In genomic region chr1:75749665-75750221, GRCm38 (mm10) we compare ENCODE assay signal across 15 mouse cellular contexts.
DNase-seq lines count a peak whose midpoint lies in the region; ATAC-seq lines count a peak whose summit lies in the region.
"Had no signal": no experiment of that assay in that cellular context is flagged by ENCODE, and none has a peak within 500 bp of the region (broad histone marks: within the 10 kb centered on the region; RNA-seq: fewer than 3 reads in every experiment).

No protein-coding gene starts in this region.

- no peaks in the 10 kb centered on the region; the same call in 1 of the 2 replicates for H3K9me3 ChIP-seq in hindbrain, embryonic 10.5 days
- no peaks in the 10 kb centered on the region; the same call in 1 of the 2 replicates for H3K9me3 ChIP-seq in hindbrain, embryonic 16.5 days (ENCODE audit: control insufficient read depth, low read length)
- peaks cover 2% of the 10 kb centered on the region; the same call in 1 of the 2 replicates for H3K9me3 ChIP-seq in embryonic facial prominence, embryonic 10.5 days
- no peaks in the 10 kb centered on the region for H3K9me3 ChIP-seq in forebrain, embryonic 16.5 days (ENCODE audit: control insufficient read depth, low read length)
- H3K9me3 ChIP-seq: liver, embryonic 12.5 days had no signal

- 53% methylated on average over 10 of the region's 10 CpGs for WGBS in hindbrain, embryonic 10.5 days
- WGBS in hindbrain, embryonic 16.5 days, result 24% methylated on average over 10 of the region's 10 CpGs
- 45% methylated on average over 10 of the region's 10 CpGs for WGBS in embryonic facial prominence, embryonic 10.5 days
- 9% methylated on average over 10 of the region's 10 CpGs for WGBS in forebrain, embryonic 16.5 days

- no peak overlapping the region for H3K4me2 ChIP-seq in hindbrain, embryonic 16.5 days (ENCODE audit: low read length)
- H3K4me2 ChIP-seq in forebrain, embryonic 16.5 days (ENCODE audit: low read length), result peak overlapping the region; percentile 18
- H3K4me2 ChIP-seq: liver, embryonic 12.5 days had no signal

- no peak; the same call in 1 of the 2 replicates for ATAC-seq in hindbrain, embryonic 16.5 days
- ATAC-seq in forebrain, embryonic 16.5 days, result peak; percentile 74
- ATAC-seq: CD4-positive, CD25-positive, alpha-beta regulatory T cell, adult 4 months; liver, embryonic 12.5 days had no signal

- H3K4me3 ChIP-seq in hindbrain, embryonic 10.5 days, result no peak overlapping the region
- H3K4me3 ChIP-seq in hindbrain, embryonic 16.5 days (ENCODE audit: low read length), result no peak overlapping the region
- H3K4me3 ChIP-seq in embryonic facial prominence, embryonic 10.5 days, result no peak overlapping the region
- H3K4me3 ChIP-seq in forebrain, embryonic 16.5 days (replicated peaks; ENCODE audit: low read length), result no peak overlapping the region
- H3K4me3 ChIP-seq: liver, embryonic 12.5 days; myocyte had no signal

- H3K9ac ChIP-seq in hindbrain, embryonic 16.5 days (ENCODE audit: low read depth, low read length), result no peak overlapping the region
- no peak overlapping the region; the same call in 1 of the 2 replicates for H3K9ac ChIP-seq in forebrain, embryonic 16.5 days (replicated peaks; ENCODE audit: low read depth, low read length)
- H3K9ac ChIP-seq: liver, embryonic 12.5 days had no signal

- H3K27ac ChIP-seq in hindbrain, embryonic 10.5 days, result peak overlapping the region; percentile 54
- no peak overlapping the region for H3K27ac ChIP-seq in hindbrain, embryonic 16.5 days (ENCODE audit: low read depth, low read length)
- H3K27ac ChIP-seq in embryonic facial prominence, embryonic 10.5 days (replicated peaks), result peak overlapping the region; percentile 74
- peak overlapping the region; percentile 45 for H3K27ac ChIP-seq in forebrain, embryonic 16.5 days (ENCODE audit: low read length)
- H3K27ac ChIP-seq: liver, embryonic 12.5 days had no signal

- DNase-seq in hindbrain, embryonic 10.5 days (ENCODE audit: low spot score), result peak; percentile 14
- peak; percentile 32 for DNase-seq in embryonic facial prominence, embryonic 10.5 days (ENCODE audit: low spot score)
- DNase-seq in lung, postnatal 36 days, result peak; percentile 27
- DNase-seq in Muller cell, postnatal 12 days (ENCODE audit: inconsistent ontology term), result no peak
- DNase-seq in adrenal gland, adult (ENCODE audit: inconsistent age in 2 of 2, low spot score in 1 of 2), result no peak
- DNase-seq in T-cell, adult 2 months (ENCODE audit: low spot score), result no peak
- DNase-seq: cerebellum, adult 9-10 months; gastrocnemius, postnatal 36 days; kidney, adult 18-20 months; thymus, postnatal 25 days had no signal

- no peaks in the 10 kb centered on the region for H3K36me3 ChIP-seq in hindbrain, embryonic 10.5 days
- H3K36me3 ChIP-seq in hindbrain, embryonic 16.5 days (ENCODE audit: control insufficient read depth, insufficient read depth, low read length), result no peaks in the 10 kb centered on the region
- no peaks in the 10 kb centered on the region for H3K36me3 ChIP-seq in embryonic facial prominence, embryonic 10.5 days (replicated peaks)
- no peaks in the 10 kb centered on the region for H3K36me3 ChIP-seq in forebrain, embryonic 16.5 days (ENCODE audit: control insufficient read depth, insufficient read depth)
- H3K36me3 ChIP-seq: liver, embryonic 12.5 days had no signal

- H3K27me3 ChIP-seq in hindbrain, embryonic 10.5 days (ENCODE audit: insufficient read depth, poor library complexity, severe bottlenecking), result no peaks in the 10 kb centered on the region
- H3K27me3 ChIP-seq in hindbrain, embryonic 16.5 days (replicated peaks; ENCODE audit: control insufficient read depth, insufficient read depth, low read length), result no peaks in the 10 kb centered on the region
- no peaks in the 10 kb centered on the region for H3K27me3 ChIP-seq in embryonic facial prominence, embryonic 10.5 days (replicated peaks; ENCODE audit: low read depth, poor library complexity, severe bottlenecking)
- no peaks in the 10 kb centered on the region for H3K27me3 ChIP-seq in forebrain, embryonic 16.5 days (replicated peaks; ENCODE audit: control insufficient read depth, insufficient read depth, low read length)
- H3K27me3 ChIP-seq: liver, embryonic 12.5 days had no signal

- H3K4me1 ChIP-seq in hindbrain, embryonic 10.5 days (replicated peaks), result peaks cover 12% of the 10 kb centered on the region
- H3K4me1 ChIP-seq in hindbrain, embryonic 16.5 days (ENCODE audit: control insufficient read depth, insufficient read depth, low read depth, low read length), result no peaks in the 10 kb centered on the region
- peaks cover 14% of the 10 kb centered on the region for H3K4me1 ChIP-seq in embryonic facial prominence, embryonic 10.5 days
- H3K4me1 ChIP-seq in forebrain, embryonic 16.5 days (replicated peaks; ENCODE audit: control insufficient read depth, insufficient read depth, low read length), result peaks cover 9% of the 10 kb centered on the region
- H3K4me1 ChIP-seq: liver, embryonic 12.5 days had no signal

Comparison
In these comparisons a context has a peak if more than half of its experiments do, and no peak if none do; other contexts are left out.
1. DNase-seq: peak in hindbrain, embryonic 10.5 days (single experiment), embryonic facial prominence, embryonic 10.5 days (single experiment) and lung, postnatal 36 days (single experiment); none in Muller cell, postnatal 12 days (single experiment), adrenal gland, adult (0 of 2) and T-cell, adult 2 months (single experiment).